Mouse (Mus musculus) limb, embryonic 14.5 days (tissue): ENCODE measurements around the gene Ror1. TPM values are rescaled to one million over a fixed set of nuclear protein-coding genes. Genes with fewer than 3 reads are reported as not detected.

ENCODE experiments used
- ATAC-seq: fragments of 200-750 bp; cut with Nextera tagmentation; 2 replicates; pipeline ENCODE4 v1.8.0; 2017; ENCODE audit warnings: low read depth, moderate number of reproducible peaks, moderate TSS enrichment; ENCODE audit not compliant: low FRiP score
- DNase-seq: peaks from one replicate; pipeline ENCODE4 v3.0.0-alpha.2; 2015; ENCODE audit warnings: low spot score
- H3K27ac ChIP-seq: fragments of 300-500 bp; sonication (generic); replicated peaks from 2 replicates; pipeline ENCODE4 v1.5.1; 2014; ENCODE audit warnings: low read depth, mild to moderate bottlenecking, low read length, moderate library complexity, mixed read lengths
- H3K27me3 ChIP-seq: fragments of 300-500 bp; sonication (generic); 2 replicates; pipeline ENCODE4 v1.6.1; 2014; ENCODE audit warnings: low read length, mixed read lengths; ENCODE audit not compliant: control insufficient read depth, insufficient read depth
- H3K36me3 ChIP-seq: fragments of 300-500 bp; sonication (generic); 2 replicates; pipeline ENCODE4 v1.6.1; 2014; ENCODE audit warnings: mild to moderate bottlenecking, low read length, moderate library complexity, mixed read lengths; ENCODE audit not compliant: control insufficient read depth, insufficient read depth
- H3K4me1 ChIP-seq: fragments of 300-500 bp; sonication (generic); 2 replicates; pipeline ENCODE4 v1.6.1; 2014; ENCODE audit warnings: antibody characterized with exemption, low read length, mixed read lengths; ENCODE audit not compliant: control insufficient read depth, insufficient read depth
- H3K4me2 ChIP-seq: fragments of 300-500 bp; sonication (generic); replicated peaks from 2 replicates; pipeline ENCODE4 v1.6.1; 2014; ENCODE audit warnings: low read depth, mild to moderate bottlenecking, low read length, moderate library complexity; ENCODE audit not compliant: severe bottlenecking
- H3K4me3 ChIP-seq: fragments of 300-500 bp; sonication (generic); replicated peaks from 2 replicates; pipeline ENCODE4 v1.5.1; 2014; ENCODE audit warnings: low read length
- H3K9ac ChIP-seq: fragments of 300-500 bp; sonication (generic); 2 replicates; pipeline ENCODE4 v1.6.1; 2014; ENCODE audit warnings: mild to moderate bottlenecking, low read depth, low read length, moderate library complexity; ENCODE audit not compliant: severe bottlenecking
- H3K9me3 ChIP-seq: fragments of 300-500 bp; sonication (generic); 2 replicates; pipeline ENCODE4 v1.6.1; 2016; ENCODE audit warnings: low read length; ENCODE audit not compliant: control insufficient read depth
- POLR2A ChIP-seq: fragments of 200-500 bp; IDR thresholded peaks from 2 replicates; pipeline ENCODE4 v1.8.0; 2012; ENCODE audit warnings: inconsistent platforms, mild to moderate bottlenecking, moderate library complexity, borderline replicate concordance; ENCODE audit not compliant: insufficient read depth, insufficient read length; ENCODE audit errors: extremely low read depth
- WGBS: fragments of 180-500 bp; shearing (Covaris S2); extraction: QIAGEN DNeasy Blood & Tissue Kit; methylation state at CpG from one replicate; pipeline ENCODE4 v1.1.7; 2014; 5-methylcytosine and 5-hydroxymethylcytosine counted together
- polyA plus RNA-seq, 2 experiments: library from polyadenylated mRNA; depleted of rRNA in 1 of 2; stranded (reverse) in 1 of 2; unstranded in 1 of 2; fragments of >200 nt; fragmentation: Nextera tagmentation in 1 of 2; extraction: Ambion mirVana in 1 of 2; gene quantifications; 2 replicates each; pipeline versions ENCODE4 v1.2.1 to v1.2.3; 2012 to 2014

The Ror1 gene
- polyA plus RNA-seq, 2 experiments = 8.6 to 12.0 TPM

- ATAC-seq (no peak), DNase-seq (no peak)
- no peak overlapping the region for H3K4me3 ChIP-seq
- no peaks in the 10 kb centered on the region for H3K9me3 ChIP-seq
- H3K27me3 ChIP-seq = no peaks in the 10 kb centered on the region
- WGBS = 90% methylated on average over 4 of the region's 4 CpGs
- H3K4me2 ChIP-seq = no peak overlapping the region
- H3K36me3 ChIP-seq = no peaks in the 10 kb centered on the region
- no peak overlapping the region for H3K27ac ChIP-seq
- peaks cover 17% of the 10 kb centered on the region for H3K4me1 ChIP-seq
- no peak for TF ChIP-seq POLR2A
- H3K9ac ChIP-seq = no peak overlapping the region
Measured at GRCm38 (mm10) chr4:100219599-100219998, 124.0 kb downstream of the Ror1 start.

DNA sequence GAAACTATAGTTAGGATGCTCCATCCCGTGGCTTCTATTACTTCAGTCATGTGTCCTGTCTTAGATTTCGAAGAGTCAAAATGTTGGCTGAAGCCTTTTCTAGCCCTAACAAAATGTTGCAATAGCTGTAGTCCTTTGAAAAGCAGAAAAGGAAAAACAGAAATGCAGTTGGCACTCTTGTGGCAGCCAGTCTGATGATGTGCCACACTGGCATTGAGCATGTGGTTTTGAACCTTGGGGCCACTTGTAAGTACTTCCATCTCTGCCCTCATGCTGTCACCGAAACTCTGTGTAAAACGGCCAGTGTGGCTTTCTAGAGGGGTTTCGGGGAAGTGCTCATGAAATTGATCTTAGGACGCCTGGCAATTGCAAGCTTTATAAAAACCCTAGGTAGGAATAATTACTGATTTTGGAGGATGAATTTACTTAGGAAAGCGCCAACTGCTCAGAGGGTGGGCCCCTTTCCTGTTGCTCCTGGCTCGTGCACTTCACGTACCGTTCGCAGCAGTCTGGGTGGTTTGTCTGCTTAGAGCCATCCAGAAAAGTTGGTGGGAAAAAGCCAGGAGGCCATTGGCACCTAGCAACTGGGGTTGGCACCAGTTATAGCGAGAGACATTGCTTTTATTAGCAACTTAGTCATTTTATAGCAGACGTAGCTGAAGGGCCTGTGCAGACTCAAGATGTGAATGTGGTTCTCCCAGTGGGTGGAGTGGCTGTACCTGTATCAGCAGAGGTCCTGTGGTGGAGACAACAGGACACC, 126.6 kb downstream of the Ror1 start:
- peak; percentile 43 for DNase-seq
- Histone ChIP-seq H3K36me3 (no peaks in the 10 kb centered on the region), H3K4me3 (no peak overlapping the region), H3K4me1 (peaks cover 20% of the 10 kb centered on the region), H3K4me2 (no peak overlapping the region), H3K9me3 (no peaks in the 10 kb centered on the region), H3K27ac (no peak overlapping the region), H3K9ac (no peak overlapping the region), H3K27me3 (no peaks in the 10 kb centered on the region)
- WGBS = 43% methylated on average over 13 of the region's 13 CpGs
- ATAC-seq = no peak
- no peak for TF ChIP-seq POLR2A

DNA sequence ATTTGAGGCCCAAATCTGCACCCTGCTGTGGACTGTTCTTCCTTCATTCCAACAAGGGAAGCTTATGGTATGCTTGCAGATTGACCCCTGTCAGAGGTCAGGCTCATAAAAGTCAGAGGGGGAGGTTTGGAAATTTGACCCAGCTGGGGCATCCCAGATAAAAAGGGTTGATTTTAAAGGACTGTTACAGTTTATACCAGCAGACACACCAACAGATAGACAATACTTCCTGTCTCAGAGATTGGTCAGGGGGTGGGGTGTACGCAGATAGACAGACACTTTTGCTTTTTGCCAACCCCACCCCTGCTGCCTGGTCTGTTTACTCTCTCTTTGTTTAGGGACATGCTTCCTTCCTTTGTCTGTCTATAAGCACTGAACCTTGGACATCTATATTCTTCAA, 127.9 kb downstream of the Ror1 start:
- Histone ChIP-seq H3K4me1 (peaks cover 20% of the 10 kb centered on the region), H3K9ac (no peak overlapping the region), H3K36me3 (no peaks in the 10 kb centered on the region), H3K27ac (no peak overlapping the region), H3K4me2 (no peak overlapping the region), H3K27me3 (no peaks in the 10 kb centered on the region), H3K4me3 (no peak overlapping the region), H3K9me3 (no peaks in the 10 kb centered on the region)
- no peak for TF ChIP-seq POLR2A
- ATAC-seq (no peak), DNase-seq (no peak)
- 70% methylated on average over 1 of the region's 1 CpGs for WGBS

DNA sequence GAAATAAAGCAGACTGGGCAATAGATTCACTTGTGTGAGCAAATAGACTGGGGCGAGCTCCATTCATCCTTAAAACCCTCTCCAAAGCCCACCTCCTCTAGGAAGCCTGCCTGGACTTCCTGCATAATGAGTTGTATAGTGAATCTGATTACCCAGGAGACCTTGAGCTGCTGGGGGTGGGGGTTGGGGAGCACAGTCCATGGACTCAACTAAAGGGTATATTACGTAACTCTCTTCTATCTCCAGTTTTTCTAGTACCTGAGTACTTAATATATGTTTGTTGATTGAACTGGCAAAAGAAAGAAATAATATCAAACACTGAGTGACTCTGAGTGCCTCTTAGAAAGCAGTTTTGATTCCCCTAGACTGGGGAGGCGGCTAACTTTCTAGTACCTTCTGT, 128.4 kb downstream of the Ror1 start:
- H3K4me3 ChIP-seq = no peak overlapping the region
- 92% methylated on average over 3 of the region's 3 CpGs for WGBS
- no peak for DNase-seq

GRCm38 (mm10) chr4:100226619-100227018, 131.0 kb downstream of the Ror1 start:
- TF ChIP-seq POLR2A = no peak
- ATAC-seq = no peak
- no peak overlapping the region for H3K4me2 ChIP-seq
- H3K4me1 ChIP-seq = peaks cover 20% of the 10 kb centered on the region
- no peak for DNase-seq
- no peak overlapping the region for H3K4me3 ChIP-seq
- no peaks in the 10 kb centered on the region for H3K27me3 ChIP-seq
- 31% methylated on average over 4 of the region's 4 CpGs for WGBS
- H3K9me3 ChIP-seq = no peaks in the 10 kb centered on the region
- no peak overlapping the region for H3K9ac ChIP-seq
- H3K36me3 ChIP-seq = no peaks in the 10 kb centered on the region
- H3K27ac ChIP-seq = no peak overlapping the region

More for the DNA sequence above, 128.4 kb downstream of the Ror1 start:
- Histone ChIP-seq H3K27ac (no peak overlapping the region), H3K4me1 (peaks cover 20% of the 10 kb centered on the region), H3K27me3 (no peaks in the 10 kb centered on the region), H3K36me3 (no peaks in the 10 kb centered on the region), H3K9me3 (no peaks in the 10 kb centered on the region), H3K9ac (no peak overlapping the region), H3K4me2 (no peak overlapping the region)
- no peak for ATAC-seq
- no peak for TF ChIP-seq POLR2A
